Mouse (Mus musculus): Measurements from ENCODE around the gene 9530077C05Rik. TPM values are rescaled to one million over a fixed set of nuclear protein-coding genes. Genes with fewer than 3 reads are reported as not detected.

Gene 9530077C05Rik
- polyA plus RNA-seq, 1 experiment from 2014 or later = 16.5 TPM

- peak overlapping the region; percentile 91 for H3K27ac ChIP-seq (replicated peaks)
- 4% methylated on average over 43 of the region's 43 CpGs for WGBS
- H3K4me3 ChIP-seq = peak overlapping the region; percentile 84
- H3K27me3 ChIP-seq = no peaks in the 10 kb centered on the region
- peak overlapping the region; percentile 70 for H3K4me2 ChIP-seq
- peaks cover 14% of the 10 kb centered on the region for H3K4me1 ChIP-seq (replicated peaks)
- H3K9ac ChIP-seq = peak overlapping the region; percentile 84
- no peaks in the 10 kb centered on the region for H3K9me3 ChIP-seq
- ATAC-seq (ENCODE audit: low FRiP score, low read depth) = peak; percentile 85
- H3K36me3 ChIP-seq = peaks cover 8% of the 10 kb centered on the region
Measured at GRCm38 (mm10) chr9:22468170-22468898, 57.0 kb downstream of the 9530077C05Rik start.

- no peak overlapping the region for H3K9ac ChIP-seq
- H3K27ac ChIP-seq (replicated peaks) = peak overlapping the region; percentile 91; the same call in 1 of the 2 replicates
- no peaks in the 10 kb centered on the region for H3K27me3 ChIP-seq
- no peaks in the 10 kb centered on the region for H3K9me3 ChIP-seq
- H3K4me3 ChIP-seq = no peak overlapping the region; the same call in 1 of the 2 replicates
- ATAC-seq (ENCODE audit: low FRiP score, low read depth) = no peak
- H3K36me3 ChIP-seq = peaks cover 8% of the 10 kb centered on the region
- WGBS = 75% methylated on average over 8 of the region's 8 CpGs
- no peak overlapping the region; the same call in 1 of the 2 replicates for H3K4me2 ChIP-seq
- peaks cover 14% of the 10 kb centered on the region for H3K4me1 ChIP-seq (replicated peaks)
Measured at GRCm38 (mm10) chr9:22468899-22469259, 57.6 kb downstream of the 9530077C05Rik start.

- 90% methylated on average over 3 of the region's 3 CpGs for WGBS
- Histone ChIP-seq H3K4me2 (peak within 1 kb of the TSS; percentile 70), H3K4me1 (replicated peaks) (peaks cover 14% of the 10 kb centered on the region), H3K27ac (replicated peaks) (peak within 1 kb of the TSS; percentile 91), H3K27me3 (no peaks in the 10 kb centered on the region), H3K4me3 (peak within 1 kb of the TSS; percentile 84), H3K9ac (peak within 1 kb of the TSS; percentile 84; the same call in 1 of the 2 replicates), H3K36me3 (peaks cover 8% of the 10 kb centered on the region), H3K9me3 (no peaks in the 10 kb centered on the region)
- no peak for ATAC-seq (ENCODE audit: low FRiP score, low read depth)
Measured at GRCm38 (mm10) chr9:22469643-22470042, 58.3 kb downstream of the 9530077C05Rik start, which contains the start of gene Rp9. Gene Rp9, minus strand, starts transcription at chr9:22469743.

- peak; percentile 99 for ATAC-seq (ENCODE audit: low FRiP score, low read depth)
- H3K4me1 ChIP-seq (replicated peaks) = peaks cover 12% of the 10 kb centered on the region
- peak within 1 kb of the TSS; percentile 61 for H3K27ac ChIP-seq (replicated peaks)
- no peaks in the 10 kb centered on the region for H3K36me3 ChIP-seq
- no peaks in the 10 kb centered on the region for H3K27me3 ChIP-seq
- no peaks in the 10 kb centered on the region for H3K9me3 ChIP-seq
- peak within 1 kb of the TSS; percentile 37 for H3K9ac ChIP-seq
- peak within 1 kb of the TSS; percentile 48 for H3K4me3 ChIP-seq
- peak within 1 kb of the TSS; percentile 77 for H3K4me2 ChIP-seq
- 1% methylated on average over 25 of the region's 25 CpGs for WGBS
Measured at GRCm38 (mm10) chr9:22475424-22475868, 64.1 kb downstream of the 9530077C05Rik start, which contains the start of gene Bbs9. Gene Bbs9, plus strand, starts transcription at chr9:22475715.

GRCm38 (mm10) chr9:22476265-22476664 is 65.0 kb downstream of the 9530077C05Rik start:
- Histone ChIP-seq H3K36me3 (no peaks in the 10 kb centered on the region), H3K4me2 (peak overlapping the region; percentile 77), H3K9me3 (no peaks in the 10 kb centered on the region), H3K4me1 (replicated peaks) (peaks cover 12% of the 10 kb centered on the region), H3K4me3 (peak overlapping the region; percentile 48), H3K27ac (replicated peaks) (peak overlapping the region; percentile 61; the same call in 1 of the 2 replicates), H3K9ac (peak overlapping the region; percentile 37), H3K27me3 (no peaks in the 10 kb centered on the region)
- 6% methylated on average over 10 of the region's 10 CpGs for WGBS
- no peak for ATAC-seq (ENCODE audit: low FRiP score, low read depth)

GRCm38 (mm10) chr9:22478946-22479345 is 67.6 kb downstream of the 9530077C05Rik start:
- no peak overlapping the region for H3K9ac ChIP-seq
- H3K4me3 ChIP-seq = no peak overlapping the region
- H3K4me1 ChIP-seq (replicated peaks) = peaks cover 12% of the 10 kb centered on the region
- WGBS = 96% methylated on average over 8 of the region's 8 CpGs
- H3K27ac ChIP-seq (replicated peaks) = no peak overlapping the region
- no peak overlapping the region for H3K4me2 ChIP-seq
- no peaks in the 10 kb centered on the region for H3K9me3 ChIP-seq
- no peak for ATAC-seq (ENCODE audit: low FRiP score, low read depth)
- no peaks in the 10 kb centered on the region for H3K27me3 ChIP-seq
- H3K36me3 ChIP-seq = no peaks in the 10 kb centered on the region

- Histone ChIP-seq H3K9me3 (no peaks in the 10 kb centered on the region), H3K4me2 (no peak overlapping the region), H3K27me3 (no peaks in the 10 kb centered on the region), H3K4me3 (no peak overlapping the region), H3K36me3 (no peaks in the 10 kb centered on the region), H3K9ac (no peak overlapping the region), H3K4me1 (replicated peaks) (no peaks in the 10 kb centered on the region), H3K27ac (replicated peaks) (no peak overlapping the region)
- 93% methylated on average over 8 of the region's 8 CpGs for WGBS
- no peak for ATAC-seq (ENCODE audit: low FRiP score, low read depth)
Measured at GRCm38 (mm10) chr9:22483866-22484561, 72.7 kb downstream of the 9530077C05Rik start.

- H3K4me1 ChIP-seq (replicated peaks) = no peaks in the 10 kb centered on the region
- H3K4me3 ChIP-seq = no peak overlapping the region
- H3K4me2 ChIP-seq = no peak overlapping the region
- no peaks in the 10 kb centered on the region for H3K9me3 ChIP-seq
- H3K27ac ChIP-seq (replicated peaks) = no peak overlapping the region
- no peak overlapping the region for H3K9ac ChIP-seq
- no peaks in the 10 kb centered on the region for H3K27me3 ChIP-seq
- WGBS = 92% methylated on average over 12 of the region's 12 CpGs
- ATAC-seq (ENCODE audit: low FRiP score, low read depth) = no peak
- H3K36me3 ChIP-seq = no peaks in the 10 kb centered on the region
Measured at GRCm38 (mm10) chr9:22484562-22485308, 73.4 kb downstream of the 9530077C05Rik start.

GRCm38 (mm10) chr9:22486211-22486610 is 74.9 kb downstream of the 9530077C05Rik start:
- Histone ChIP-seq H3K27me3 (no peaks in the 10 kb centered on the region), H3K36me3 (no peaks in the 10 kb centered on the region), H3K4me3 (no peak overlapping the region), H3K9ac (no peak overlapping the region), H3K9me3 (no peaks in the 10 kb centered on the region), H3K27ac (replicated peaks) (no peak overlapping the region), H3K4me1 (replicated peaks) (no peaks in the 10 kb centered on the region), H3K4me2 (no peak overlapping the region)
- ATAC-seq (ENCODE audit: low FRiP score, low read depth) = no peak
- WGBS = 94% methylated on average over 7 of the region's 7 CpGs

- no peak for ATAC-seq (ENCODE audit: low FRiP score, low read depth)
- WGBS = 62% methylated on average over 9 of the region's 9 CpGs
- Histone ChIP-seq H3K36me3 (no peaks in the 10 kb centered on the region), H3K9me3 (no peaks in the 10 kb centered on the region), H3K27ac (replicated peaks) (no peak overlapping the region), H3K4me3 (no peak overlapping the region), H3K9ac (no peak overlapping the region), H3K4me1 (replicated peaks) (no peaks in the 10 kb centered on the region), H3K27me3 (no peaks in the 10 kb centered on the region), H3K4me2 (no peak overlapping the region)
Measured at GRCm38 (mm10) chr9:22488963-22489362, 77.7 kb downstream of the 9530077C05Rik start.
